Mouse (Mus musculus) urinary bladder, adult 18-20 months (tissue): ENCODE data around the gene Mavs.

Experiments
- DNase-seq, 2 experiments: peaks; one replicate each; pipeline ENCODE4 v3.0.0; 2022; ENCODE audit warnings: low spot score in 2 of 2, mixed read lengths in 2 of 2

Gene Mavs

DNA sequence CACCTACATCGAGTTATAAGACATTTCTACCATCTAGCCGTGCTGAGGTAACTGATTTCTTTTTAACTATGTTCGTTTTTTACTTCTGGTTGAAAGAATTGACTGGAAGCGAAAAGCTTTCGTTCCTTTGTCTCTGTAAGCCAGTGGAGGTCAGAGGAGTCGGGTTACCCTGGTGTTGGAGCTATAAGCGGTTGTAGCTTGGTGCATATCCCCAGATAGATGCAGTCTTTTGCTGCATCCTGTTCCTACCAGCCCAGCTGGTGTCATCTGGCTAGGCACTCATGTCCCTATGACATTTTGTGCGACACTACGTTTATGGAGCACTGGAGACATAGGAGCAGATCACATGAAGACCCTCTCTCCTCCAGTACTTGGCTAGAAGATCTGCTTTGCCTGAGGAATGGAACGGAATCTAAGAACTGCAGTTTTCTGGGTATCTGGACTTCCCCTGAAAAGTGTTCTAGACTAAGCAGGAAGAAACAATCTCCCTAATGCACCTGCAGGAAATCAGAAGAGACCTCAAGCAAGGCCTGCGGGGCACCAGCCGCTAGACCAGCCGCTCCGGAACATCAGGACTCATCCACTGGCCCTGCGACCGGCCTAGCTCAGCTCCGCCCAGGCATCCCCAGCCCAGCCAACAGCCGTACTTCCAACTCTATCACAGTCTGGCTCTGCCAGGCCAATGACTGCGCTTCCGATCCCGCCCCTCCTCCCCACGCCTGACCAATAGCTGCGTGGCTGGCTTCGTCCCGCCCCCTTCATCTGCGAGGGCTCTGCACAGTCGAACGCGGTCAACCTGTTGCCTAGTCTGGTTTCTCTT is at the start of gene Mavs:
Mavs (plus strand) TSS at position 757 of the 820 bp plus-strand sequence.
- peak; percentile 89 to 96 for DNase-seq

GRCm38 (mm10) chr2:131186343-131186742 is 47.5 kb upstream of the Mavs start:
- no peak for DNase-seq

GRCm38 (mm10) chr2:131186771-131187601 is 46.9 kb upstream of the Mavs start, which contains the start of the genes Cdc25b and Spef1:
TSS of gene Cdc25b (plus strand) at chr2:131186949.
TSS of gene Spef1 (minus strand) at chr2:131187282.
- peak; percentile 79 to 84 for DNase-seq

- no peak for DNase-seq
Observed at GRCm38 (mm10) chr2:131187602-131187922, 46.3 kb upstream of the Mavs start.

DNA sequence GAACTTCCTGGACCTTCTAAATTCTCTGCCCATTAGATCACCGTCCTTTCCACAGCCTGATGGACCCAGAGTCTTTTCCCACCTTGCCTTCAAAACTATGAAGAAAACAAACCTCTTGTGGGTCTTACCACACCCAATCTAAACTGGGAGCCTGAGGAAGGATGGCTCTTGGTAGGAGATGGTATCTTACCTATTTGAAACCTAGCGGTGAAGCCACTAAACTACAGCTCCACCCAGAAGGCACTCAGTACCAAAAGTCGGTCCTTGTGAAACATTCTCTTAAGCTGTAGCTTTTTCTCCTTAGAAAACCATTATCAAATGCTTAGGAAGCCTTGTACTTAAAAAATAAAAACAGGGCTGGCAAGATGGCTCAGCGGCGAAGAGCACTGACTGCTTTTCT is 45.6 kb upstream of the Mavs start:
- no peak for DNase-seq

DNA sequence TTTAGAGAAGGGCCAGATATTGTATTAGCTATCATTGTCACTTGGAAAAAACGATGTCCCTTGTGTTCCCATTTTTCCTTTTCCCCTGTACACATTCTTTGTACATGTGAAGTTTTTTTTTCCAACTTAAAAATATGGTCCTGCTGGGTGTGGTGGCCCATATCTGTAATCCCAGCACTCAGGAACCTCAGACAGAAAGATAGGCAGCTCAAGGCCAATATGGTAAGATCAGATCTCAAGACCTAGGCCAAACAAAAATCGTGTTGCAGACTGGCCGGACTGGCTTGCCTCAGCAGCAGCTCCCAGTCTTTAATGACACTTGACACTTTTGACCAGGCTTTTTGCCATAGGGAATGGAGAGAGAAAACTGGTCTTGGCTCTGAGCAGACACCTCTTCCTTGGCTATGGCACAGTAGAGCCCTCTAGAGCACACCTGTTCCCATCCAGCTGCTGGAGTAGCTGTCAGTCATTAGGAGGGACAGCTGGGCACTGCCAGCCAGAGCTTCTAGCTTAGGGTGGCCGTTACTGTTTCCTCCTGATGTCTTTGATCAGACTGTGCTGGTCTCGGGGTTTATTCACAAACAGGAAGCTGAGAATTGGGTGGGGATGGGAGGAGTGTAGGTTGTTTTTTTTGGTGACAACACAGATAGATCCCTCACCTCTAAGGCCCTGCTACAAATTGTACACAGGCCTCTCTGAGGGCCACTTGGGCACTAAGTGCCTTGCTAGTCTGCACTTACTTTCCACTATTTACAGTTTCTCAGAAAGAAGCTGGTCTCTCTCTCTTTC is 44.1 kb upstream of the Mavs start:
- no peak for DNase-seq

DNA sequence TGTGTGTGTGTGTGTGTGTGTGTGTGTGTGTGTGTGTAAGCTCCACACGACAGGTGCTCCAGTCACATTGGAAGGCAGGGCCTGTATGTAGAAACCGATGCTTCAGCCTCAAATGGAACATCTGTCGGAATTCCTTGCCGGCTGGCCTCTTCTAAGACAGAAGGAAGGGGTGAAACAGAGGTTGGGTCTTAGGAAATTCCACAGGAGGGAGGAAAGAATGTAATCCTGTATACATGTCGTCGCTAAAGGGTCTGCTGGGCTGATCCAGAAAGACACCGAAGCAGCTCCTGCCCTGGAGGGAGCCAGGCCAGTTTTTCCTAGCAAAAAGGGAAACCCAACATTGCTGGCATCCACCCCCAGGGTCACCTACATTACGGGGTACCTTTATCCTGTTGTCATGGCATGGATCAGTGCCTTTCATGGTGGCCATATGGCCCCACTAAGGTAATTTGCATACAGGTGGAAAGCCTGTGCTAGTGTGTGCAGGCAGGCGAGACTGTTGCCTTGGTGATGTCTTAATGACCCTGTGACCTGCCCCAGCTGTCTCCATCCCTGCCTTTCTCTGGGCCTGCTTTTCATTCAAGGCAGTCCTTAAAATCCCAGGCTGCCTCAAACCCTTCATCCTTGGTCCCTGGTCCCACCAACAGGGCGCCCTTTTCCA is 43.4 kb upstream of the Mavs start:
- DNase-seq: no peak

- DNase-seq: no peak
Observed at GRCm38 (mm10) chr2:131191005-131191390, 42.9 kb upstream of the Mavs start.

- no peak for DNase-seq
Observed at GRCm38 (mm10) chr2:131196606-131197316, 37.1 kb upstream of the Mavs start.

DNA sequence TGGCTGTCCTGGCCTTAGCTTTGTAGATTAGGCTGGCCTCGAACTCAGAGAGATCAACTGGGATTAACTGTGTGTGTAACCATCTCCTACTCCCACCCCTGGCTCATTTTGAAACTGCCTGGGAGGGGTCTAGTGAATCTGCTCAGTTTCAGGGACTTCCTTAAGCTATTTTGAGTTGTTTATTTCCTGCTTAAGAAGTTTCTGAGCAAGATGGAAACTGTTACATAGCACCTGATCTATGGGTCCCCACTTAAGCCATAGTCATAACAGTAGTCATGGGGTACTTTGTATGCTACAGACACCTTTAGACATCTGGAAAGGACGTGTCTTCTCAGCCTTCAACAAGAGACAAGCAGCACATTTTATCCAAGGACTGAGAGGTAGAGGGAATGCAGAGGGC is 33.2 kb upstream of the Mavs start:
- no peak for DNase-seq

DNA sequence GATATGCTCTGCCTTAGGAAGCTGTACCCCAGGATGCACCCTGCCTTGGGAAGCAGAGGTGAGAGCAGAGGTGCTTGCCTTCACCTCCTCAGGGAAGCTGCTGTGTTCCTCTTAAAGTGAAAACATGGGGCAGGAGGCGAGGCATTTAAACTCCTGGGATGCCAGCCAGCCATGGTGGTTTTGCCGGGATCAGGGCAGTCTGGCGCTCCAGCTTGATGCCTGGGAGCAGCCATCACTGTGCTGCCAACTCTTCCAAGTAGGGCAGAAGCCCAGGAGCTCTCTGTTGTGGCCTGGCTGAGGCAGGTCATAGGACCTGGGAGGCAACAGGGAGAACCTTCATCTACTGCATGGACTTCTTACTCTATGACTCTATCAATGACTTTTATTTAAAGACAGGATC is 32.6 kb upstream of the Mavs start:
- no peak for DNase-seq

DNA sequence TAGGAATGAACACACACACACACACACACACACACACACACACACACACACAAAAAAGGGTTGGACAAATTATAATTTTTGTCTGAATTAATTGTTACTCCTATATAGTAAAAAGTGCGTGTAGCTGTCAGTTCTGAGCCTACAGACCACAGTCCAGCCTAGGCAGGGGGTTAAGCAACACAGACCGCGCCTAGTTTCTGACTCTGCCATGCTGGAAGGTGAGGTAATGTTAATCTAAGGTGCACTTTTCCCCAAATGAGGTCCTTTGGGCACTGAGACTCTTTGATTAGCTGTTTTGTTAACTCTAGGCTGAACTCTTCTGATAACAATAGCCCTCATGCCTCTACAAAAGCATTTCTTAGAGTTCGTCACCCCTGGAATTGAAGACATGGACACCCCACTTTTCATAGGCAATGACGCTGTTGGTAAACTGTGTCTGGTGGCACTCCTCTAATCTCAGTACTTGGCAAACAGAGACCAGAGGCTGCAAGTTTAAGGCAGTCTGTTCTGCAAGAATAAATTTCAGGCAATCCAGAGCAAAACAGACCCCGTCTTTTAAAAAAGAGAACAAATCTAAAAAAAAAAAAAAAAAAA is 29.9 kb upstream of the Mavs start:
- DNase-seq: no peak

- peak; percentile 92 to 98 for DNase-seq
Observed at GRCm38 (mm10) chr2:131204410-131204981, 29.4 kb upstream of the Mavs start.

DNA sequence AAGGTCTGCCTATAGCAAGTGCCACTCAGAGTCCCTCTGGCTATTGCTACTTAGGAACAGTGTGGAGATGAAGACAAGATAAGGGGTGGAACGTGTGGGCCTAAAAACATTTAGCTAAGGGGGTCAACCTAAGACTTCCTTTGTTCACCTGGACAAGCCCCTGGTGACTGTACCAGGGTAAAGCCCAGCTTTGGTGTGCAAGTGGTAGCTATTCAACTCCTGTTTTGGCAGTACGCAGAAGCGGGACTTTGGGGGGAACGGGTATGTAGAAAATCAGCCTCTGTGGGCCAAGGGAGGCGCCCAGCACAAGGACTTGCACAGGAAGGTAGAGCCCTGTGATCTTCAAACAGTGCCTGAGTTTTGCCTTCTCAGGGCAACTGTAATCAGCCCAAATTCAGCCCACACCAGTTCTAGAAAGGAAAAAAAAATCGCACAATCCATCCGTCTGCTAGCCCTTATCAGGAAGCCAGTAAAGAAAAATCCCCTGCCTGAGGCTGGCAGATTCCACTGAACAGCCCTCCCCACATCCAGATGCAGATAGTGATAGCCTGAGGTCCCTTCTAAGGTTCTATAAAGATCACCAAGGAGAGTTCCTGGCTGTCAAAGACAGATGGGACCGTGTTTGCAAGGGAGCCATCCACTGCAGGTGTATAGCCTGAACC is 28.2 kb upstream of the Mavs start:
- no peak for DNase-seq

DNA sequence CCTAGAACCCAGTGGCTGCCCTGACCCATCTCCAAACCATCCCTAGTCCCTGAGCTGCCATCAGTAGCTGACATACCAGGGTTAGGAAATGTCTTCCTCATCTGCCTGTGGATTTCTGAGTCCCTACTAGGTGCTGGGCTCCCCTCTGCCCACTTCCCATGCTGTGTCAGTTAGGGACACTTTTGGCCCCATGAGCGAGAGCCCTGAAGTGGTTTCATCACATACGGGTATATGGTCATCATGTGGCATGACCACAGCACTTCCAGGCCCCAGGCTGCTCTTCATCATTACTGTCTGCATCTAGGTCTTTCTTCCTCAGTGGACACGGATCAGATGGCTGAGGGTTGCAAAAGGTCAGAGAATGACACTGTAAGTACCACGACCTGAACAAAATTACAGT is 27.1 kb upstream of the Mavs start, which contains the start of gene Ap5s1:
Ap5s1 (plus strand) TSS at position 301 of the 400 bp plus-strand sequence.
- no peak for DNase-seq

GRCm38 (mm10) chr2:131208356-131208755 is 25.5 kb upstream of the Mavs start:
- no peak for DNase-seq

DNA sequence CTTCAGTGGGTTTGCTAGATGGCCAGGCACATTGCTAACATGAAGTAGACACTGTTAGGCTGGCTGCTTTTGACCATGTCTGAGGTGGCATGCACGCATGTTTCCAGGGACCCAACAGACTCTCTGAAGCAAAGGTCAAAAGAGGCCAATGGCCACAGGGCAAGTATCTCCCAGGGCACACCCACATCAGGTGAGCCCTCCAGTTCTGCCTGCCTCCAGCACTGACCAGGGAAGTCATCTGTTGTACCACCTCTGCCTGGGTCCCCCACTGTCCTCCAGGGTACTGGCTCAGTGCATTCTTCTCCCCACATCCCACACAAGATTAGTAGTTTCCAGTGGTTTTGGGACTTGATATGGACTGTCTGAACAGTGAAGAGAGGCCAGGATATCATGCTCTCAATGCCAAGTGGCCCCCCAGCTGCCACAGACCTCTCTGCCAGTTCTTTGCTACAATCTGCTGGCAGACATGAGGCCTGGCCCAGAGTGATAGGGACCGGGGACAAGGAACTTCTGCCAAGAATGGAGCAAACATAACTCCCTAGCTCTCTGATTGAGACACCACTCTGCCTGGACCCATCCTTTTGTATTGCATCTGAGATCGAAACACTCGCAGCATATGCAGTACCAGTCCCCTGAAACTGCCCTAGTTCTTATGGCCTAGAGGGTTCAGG is 24.6 kb upstream of the Mavs start:
- no peak for DNase-seq

GRCm38 (mm10) chr2:131209969-131210792 is 23.7 kb upstream of the Mavs start:
- DNase-seq: peak; percentile 94 to 96
